Mouse (Mus musculus) layer of hippocampus, postnatal 36 days (tissue): ENCODE data around the gene Tbxa2r. TPM values are rescaled to one million over a fixed set of nuclear protein-coding genes. Genes with fewer than 3 reads are reported as not detected.

ENCODE experiments used
- DNase-seq, 2 experiments: peaks; one replicate each; pipeline ENCODE4 v3.0.0; 2022
- total RNA-seq, 2 experiments: library from RNA; stranded (reverse); gene quantifications; 2 replicates each; pipeline ENCODE4 v1.2.3; 2021

The Tbxa2r gene
- total RNA-seq, 2 experiments from 2014 or later = 0.91 to 1.1 TPM

DNA sequence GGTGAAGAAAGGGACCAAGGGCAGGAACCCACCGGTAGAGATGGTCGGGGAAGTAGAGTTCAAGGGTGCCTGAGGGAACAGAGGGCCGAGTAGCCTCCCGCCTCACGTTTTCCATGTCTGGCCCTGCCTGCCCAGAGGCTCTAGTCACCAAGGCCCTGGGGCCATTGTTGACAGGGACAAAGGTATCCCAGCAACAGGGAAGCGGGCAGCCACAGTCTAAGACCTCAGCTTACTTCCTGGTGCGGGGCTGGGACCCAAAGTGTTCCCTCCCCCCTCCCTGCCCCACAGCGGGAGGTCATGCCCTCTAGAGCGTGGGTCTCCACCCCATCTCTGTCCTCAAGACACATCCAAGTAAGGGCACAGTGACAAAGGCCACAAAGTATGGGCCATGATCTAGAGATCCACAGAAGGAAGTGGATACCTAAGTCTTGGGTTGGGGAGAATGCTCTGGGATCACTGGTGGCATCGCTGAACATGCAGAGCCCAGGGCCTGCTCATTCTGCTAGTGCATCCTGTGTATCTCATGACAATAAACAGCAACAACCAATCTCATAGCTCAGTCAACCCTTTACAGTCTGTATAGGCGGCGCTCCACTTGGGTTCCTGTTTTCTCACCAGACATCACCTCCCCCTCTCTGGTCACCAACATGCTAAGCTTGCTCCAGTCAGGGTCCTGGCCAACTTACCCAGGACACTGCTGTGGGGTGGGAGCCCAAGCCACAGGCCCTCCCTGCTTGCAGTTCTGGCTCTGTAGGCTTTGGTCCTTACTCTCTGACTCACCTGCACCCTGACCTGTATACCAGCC is 37.3 kb downstream of the Tbxa2r start, which contains the start of gene 4930404N11Rik:
TSS of gene 4930404N11Rik (minus strand) at position 145 of the 805 bp plus-strand sequence.
- no peak for DNase-seq

DNA sequence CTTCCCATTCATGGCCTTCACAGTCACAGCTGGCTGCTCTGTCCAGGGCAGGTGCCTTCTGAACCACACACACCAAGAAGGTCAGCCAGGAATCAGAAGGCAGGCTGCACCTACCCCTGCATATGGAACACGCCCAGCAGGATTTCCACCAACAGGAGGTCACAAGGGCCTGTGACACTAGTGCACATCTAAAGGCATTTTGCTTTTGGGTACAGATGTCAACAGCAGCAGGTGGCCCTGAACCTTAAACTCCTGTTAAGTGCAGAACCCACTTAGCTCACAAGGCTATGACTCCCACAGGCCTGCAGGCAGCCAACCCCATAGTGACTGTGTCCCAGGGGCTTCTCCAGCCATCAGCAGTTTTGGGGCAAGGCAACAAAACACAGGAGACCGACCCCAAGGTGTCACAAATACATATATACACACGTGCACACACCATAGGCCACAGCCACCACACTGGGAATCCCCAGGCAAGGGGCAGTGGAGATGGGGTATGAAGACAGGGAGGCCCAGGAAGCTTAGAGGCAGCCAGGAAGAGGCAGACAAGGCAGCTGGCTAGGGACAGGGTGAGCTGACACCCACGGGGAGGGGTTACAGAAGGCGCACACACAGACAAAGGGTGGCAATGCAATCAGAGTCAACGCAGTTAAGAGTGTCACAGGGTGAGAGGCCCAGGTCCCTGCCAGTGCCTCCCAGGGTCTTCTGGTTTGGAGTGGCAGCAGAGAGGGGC is 38.1 kb downstream of the Tbxa2r start:
- DNase-seq = no peak

DNA sequence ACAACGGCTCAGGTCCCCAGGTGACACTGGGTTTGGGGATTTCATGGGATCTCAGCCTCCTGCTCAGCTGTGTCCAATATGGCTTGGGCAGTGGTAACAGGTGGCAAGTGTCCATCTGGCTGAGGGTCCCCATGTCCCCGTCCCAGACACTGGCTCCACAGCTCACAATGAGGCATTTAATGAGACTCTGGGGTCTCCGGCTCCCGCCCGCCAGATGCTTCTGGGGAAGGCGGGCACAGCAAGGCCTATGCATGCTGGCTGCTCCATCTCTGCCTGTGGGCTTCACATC is 38.6 kb downstream of the Tbxa2r start:
- DNase-seq = no peak

DNA sequence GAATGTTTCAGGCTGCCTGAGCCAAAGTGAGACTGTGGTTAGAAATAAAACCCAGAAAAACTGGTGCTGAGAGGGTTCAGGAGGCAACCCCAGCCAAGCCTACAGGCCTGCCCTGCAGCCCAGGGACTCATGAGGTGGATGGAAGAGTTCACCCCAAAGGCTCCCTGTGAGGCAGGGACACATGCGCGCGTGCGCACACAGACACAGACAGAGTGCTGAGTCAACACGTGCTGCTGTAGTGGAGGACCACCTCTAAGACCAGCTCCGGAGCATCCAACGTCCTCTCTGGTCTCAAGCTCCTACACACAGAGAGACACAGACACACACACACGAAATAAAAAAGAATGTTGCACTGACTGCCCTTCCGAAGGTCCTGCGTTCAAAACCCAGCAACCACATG is 46.8 kb downstream of the Tbxa2r start:
- no peak for DNase-seq

DNA sequence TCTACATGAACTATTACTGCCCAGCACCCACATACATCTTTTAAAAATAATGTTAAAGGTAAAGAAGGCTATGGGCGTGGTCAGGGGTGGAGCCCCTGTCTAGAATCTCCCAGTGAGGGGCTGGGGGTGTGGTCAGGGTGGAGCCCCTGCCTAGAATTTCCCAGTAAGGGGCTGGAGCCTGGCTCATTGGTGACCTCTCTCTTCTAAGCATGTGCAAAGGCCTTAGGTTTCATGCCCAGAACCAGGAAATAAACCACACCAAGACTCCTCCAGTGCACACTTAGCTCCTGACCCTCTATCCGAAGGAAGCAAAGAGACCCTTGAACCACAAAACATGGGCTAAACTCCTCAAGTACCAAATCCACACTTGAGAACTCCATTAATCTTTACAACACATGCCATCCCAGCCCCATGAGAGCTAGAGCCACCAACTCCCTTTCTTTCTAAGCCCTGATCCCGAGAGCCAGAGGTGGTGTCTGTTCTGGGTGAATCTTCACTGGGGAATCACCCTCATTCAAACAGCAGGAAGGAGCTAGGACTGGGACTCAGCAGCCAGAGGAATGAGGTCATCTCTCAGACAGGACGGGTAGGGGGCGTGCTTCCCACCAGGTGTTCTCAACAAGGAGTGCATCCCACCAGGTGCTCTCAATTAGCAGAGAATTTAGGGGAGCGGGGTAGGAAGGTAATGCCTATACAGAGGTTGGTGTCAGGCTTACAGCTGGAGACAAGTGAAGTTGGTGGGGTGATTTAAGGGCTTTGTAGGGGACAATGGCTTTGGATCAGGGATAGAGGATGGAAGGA is 48.2 kb downstream of the Tbxa2r start:
- no peak for DNase-seq

DNA sequence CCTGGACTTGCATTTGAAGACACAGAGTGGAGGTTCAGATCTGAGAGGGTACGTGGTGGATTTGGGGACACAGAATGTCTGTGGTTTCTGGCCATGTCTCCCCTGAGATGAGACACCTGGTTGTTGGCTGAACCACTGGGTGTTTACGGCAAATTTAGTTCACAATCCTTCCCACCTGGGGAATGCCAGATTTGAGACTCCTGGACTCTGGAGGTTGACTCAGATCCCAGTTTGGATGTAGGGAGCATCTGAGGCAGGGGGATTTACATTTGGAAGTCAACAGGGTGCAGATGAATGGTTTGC is 48.8 kb downstream of the Tbxa2r start:
- DNase-seq = no peak

DNA sequence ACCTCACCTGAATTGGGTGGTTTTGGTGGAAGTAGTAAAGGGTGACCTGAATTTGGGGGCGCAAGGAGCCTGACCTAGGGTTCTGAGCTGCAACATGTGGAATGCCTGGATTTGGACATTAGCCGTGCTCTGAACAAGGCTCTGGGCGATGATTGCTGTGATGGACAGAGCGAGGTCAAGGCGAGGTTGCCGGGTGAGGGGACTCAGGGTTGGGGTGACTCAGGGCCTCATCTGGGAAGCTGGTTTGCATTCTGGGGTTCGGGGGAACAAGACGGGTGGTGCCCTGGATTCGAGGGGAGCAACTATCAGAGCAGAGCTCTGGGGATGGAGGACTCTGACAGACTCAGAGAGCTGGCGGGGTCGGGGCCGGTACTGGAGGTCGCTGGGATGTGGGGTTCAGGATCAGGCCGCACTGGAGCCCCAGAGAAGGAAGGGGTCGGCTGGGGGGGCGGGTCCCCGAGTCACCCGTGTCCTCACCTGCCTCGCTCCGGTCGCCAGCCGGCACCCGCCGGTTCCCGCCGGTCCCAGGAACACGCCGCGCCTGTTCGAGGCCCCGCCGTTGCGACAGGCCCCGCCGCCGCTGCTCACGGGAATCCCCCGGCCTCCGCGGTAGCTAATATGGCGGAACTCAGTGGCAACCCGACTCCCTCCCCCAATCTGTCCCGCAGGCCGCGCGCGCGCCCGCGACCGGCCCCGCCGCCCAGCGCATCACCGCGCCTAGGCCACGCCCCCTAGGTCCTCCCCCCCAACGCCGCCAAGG is 49.4 kb downstream of the Tbxa2r start, which contains the start of gene Fzr1:
TSS of gene Fzr1 (minus strand) at position 724 of the 760 bp plus-strand sequence.
- DNase-seq = no peak

DNA sequence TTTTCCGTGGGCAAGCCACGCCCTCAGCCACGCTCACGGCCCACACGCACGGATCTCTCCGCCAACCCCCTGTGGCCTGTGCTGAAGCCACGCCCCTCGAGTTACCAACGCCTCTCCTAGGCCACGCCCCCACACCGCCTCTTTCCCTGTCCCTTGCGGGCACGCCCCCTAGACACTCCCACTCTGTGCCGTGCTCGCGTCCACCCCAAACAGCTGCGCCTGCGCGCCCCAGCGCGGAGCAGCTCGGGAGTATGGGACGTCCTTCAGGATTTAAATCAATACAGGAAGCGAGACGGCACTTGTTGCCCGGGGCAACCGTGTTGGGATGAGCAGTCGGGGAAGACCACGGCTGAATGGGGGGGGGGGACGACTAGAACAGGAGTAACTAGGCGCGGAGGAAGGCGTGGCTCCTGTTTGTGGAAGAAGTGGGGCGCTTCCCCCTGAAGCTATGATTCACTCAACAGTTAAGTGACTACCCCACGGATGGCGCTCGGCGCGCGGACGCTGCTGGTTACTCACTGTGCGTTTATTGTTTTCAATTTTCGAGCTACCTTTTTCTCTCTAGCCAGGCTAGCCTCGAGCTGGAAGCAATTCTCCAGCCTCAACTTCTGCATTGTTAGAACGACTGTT is 50.1 kb downstream of the Tbxa2r start:
- DNase-seq = peak; percentile 100

DNA sequence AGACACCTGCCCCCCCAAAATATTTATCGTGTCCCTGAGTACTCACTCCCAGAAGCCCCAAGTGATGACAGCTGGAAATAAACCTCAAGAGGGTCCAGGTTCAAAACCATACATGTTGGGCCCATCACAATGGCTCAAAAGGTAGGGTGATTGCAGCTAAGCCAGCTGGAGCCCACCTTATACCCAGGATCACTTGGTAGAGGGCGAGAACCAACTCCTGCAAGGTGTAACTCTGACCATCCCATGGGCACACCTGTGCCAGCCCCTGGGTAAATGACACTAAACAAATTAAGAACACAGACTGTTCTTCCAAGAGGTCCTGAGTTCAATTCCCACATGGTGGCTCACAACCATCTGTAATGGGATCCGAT is 50.6 kb downstream of the Tbxa2r start:
- no peak for DNase-seq

DNA sequence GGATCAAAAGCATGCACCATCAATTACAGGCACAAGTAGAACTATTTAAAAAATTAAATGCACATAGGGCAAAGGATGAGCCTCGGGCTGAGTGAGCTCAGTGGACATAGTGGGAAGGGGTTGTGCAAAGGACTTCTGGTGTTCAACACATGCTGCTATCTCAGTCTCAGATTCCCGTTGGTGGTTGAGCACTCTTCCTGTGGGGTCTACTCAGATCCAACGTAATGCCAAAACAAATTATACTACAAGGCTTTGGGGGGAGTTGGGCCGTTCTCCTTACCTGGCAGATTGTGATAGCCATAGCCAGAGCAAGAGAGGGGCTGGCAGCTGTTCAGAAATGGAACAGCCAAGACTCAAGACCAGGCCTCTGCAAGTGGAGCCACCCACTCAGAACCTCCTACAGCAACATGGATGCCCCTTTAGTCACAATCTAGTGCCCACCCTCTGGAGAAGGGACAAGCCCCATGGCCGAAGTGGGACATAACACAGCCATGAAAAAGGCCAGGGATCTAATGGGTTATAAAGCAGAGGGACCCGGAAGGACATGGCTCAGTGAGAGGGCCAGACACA is 51.4 kb downstream of the Tbxa2r start:
- no peak for DNase-seq

DNA sequence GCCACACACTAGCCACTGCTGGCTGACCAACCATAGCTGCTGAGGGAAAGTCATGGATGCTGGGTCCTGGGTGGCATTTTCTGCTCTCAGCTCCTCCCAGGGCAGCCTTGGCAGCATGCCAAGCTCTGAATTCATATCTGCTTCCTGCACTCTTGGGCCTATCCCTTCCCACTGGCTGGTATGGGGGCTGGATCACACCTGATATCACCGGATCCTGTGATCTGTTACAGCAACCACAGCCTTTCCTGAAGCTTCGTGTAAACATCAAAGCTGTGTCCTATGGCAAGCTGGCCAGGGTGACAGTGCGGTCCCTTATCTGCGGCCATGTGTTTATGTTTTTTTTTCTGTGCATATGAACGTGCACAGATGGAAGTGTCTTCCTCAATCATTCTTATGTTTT is 53.5 kb downstream of the Tbxa2r start:
- DNase-seq = no peak

DNA sequence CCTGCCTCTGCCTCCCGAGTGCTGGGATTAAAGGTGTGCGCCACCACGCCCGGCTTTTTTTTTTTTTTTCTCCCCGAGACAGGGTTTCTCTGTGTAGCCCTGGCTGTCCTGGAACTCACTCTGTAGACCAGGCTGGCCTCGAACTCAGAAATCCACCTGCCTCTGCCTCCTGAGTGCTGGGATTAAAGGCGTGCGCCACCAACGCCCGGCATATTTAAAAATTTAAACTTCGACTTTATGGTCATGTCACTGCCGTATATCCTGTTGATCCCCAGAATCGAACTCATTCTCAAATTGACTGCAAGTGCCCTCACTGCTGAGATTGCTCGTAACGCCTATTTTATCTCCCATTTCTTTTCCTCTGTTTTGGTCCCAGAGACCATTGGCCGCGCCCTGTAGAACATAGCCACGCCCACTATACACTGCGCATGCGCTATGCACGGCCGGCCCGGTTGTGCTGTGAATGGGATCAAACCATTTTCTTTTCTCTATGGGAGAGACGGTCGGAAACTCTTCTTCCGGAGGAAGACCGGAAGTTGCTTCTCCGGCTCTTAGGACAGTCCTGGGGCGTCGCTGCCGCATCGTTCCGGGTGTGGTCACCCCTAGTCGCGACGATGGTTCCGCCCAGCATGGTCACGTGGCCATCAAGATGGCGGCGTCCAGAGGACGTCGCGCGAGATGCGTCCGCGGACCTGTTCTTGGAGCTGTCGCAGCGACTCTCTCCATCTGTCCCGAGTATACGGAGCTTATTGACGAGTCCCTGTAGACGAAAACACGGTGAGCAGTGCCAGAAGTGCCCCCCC is 55.5 kb downstream of the Tbxa2r start, which contains the start of the genes Dohh and Gm48551:
TSS of gene Dohh (plus strand) at position 627 of the 803 bp plus-strand sequence.
TSS of gene Gm48551 (plus strand) at position 665 of the 803 bp plus-strand sequence.
- DNase-seq = peak; percentile 97 to 98

DNA sequence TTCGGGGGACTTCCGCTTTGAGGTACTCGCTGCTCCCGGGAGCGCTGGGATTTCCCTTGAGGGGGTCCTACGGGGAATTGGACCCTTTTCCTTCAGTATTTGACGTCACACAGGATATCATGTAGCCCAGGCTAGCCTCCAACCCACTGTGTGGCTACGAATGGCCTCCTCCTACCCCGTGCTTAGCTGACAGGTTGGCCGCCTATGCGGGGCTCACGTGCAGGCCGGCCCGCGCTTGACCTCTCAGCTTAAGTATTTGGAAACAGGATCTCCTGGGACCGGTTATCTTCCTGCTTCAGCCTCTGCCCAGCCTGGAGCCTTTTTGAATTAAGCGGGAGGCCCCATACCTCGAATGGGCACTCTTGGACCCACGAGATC is 56.1 kb downstream of the Tbxa2r start:
- DNase-seq = no peak

Other genes starting within 250 kb of the Tbxa2r start
- gene Creb3l3, start 229.9 kb upstream of the Tbxa2r start, total RNA-seq = under 1 TPM; 0.52 to 0.71 TPM
- gene Map2k2, start 222.8 kb upstream of the Tbxa2r start, total RNA-seq = 100 to 1,000 TPM; 132 to 141 TPM
- gene Zbtb7a, start 193.5 kb upstream of the Tbxa2r start, total RNA-seq = 100 to 1,000 TPM; 109 to 116 TPM
- 10 to 100 TPM; 26.2 to 29.8 TPM for gene Pias4, start 160.8 kb upstream of the Tbxa2r start, total RNA-seq
- gene Eef2, start 152.1 kb upstream of the Tbxa2r start, total RNA-seq = 100 to 1,000 TPM; 868 to 892 TPM
- gene Dapk3, start 145.7 kb upstream of the Tbxa2r start, total RNA-seq = 10 to 100 TPM; 65.6 to 77.8 TPM
- gene 4930442H23Rik, start 144.9 kb upstream of the Tbxa2r start, total RNA-seq = not detected
- under 1 TPM; 0.20 to 0.25 TPM for gene Nmrk2, start 126.7 kb upstream of the Tbxa2r start, total RNA-seq
- gene Atcay, start 97.9 kb upstream of the Tbxa2r start, total RNA-seq = 100 to 1,000 TPM; 150 TPM
- 10 to 100 TPM; 65.7 to 70.0 TPM for gene Zfr2, start 95.6 kb upstream of the Tbxa2r start, total RNA-seq
- gene Matk, start 75.8 kb upstream of the Tbxa2r start, total RNA-seq = 100 to 1,000 TPM; 227 to 236 TPM
- 10 to 100 TPM; 32.3 to 36.0 TPM for gene Mrpl54, start 61.8 kb upstream of the Tbxa2r start, total RNA-seq
- gene Apba3, start 61.8 kb upstream of the Tbxa2r start, total RNA-seq = 10 to 100 TPM; 39.3 to 56.0 TPM
- 1 to 10 TPM in 1 of 2 experiments, under 1 TPM in 1; 0.65 to 1.7 TPM for gene Tjp3, start 37.1 kb upstream of the Tbxa2r start, total RNA-seq
- 100 to 1,000 TPM; 301 to 304 TPM for gene Pip5k1c, start 35.8 kb upstream of the Tbxa2r start, total RNA-seq
- gene Cactin, start 7.6 kb upstream of the Tbxa2r start, total RNA-seq = 10 to 100 TPM; 28.9 to 30.1 TPM
- 1 to 10 TPM; 1.7 to 1.9 TPM for gene Gipc3, start 14.5 kb downstream of the Tbxa2r start, total RNA-seq
- 10 to 100 TPM; 27.6 to 35.0 TPM for gene Hmg20b, start 21.7 kb downstream of the Tbxa2r start, total RNA-seq
- gene Mfsd12, start 28.8 kb downstream of the Tbxa2r start, total RNA-seq = 10 to 100 TPM; 43.5 to 48.4 TPM
- 1 to 10 TPM; 1.6 to 1.9 TPM for gene 4930404N11Rik, start 37.1 kb downstream of the Tbxa2r start, total RNA-seq
- gene Fzr1, start 49.8 kb downstream of the Tbxa2r start, total RNA-seq = 10 to 100 TPM; 61.5 to 68.9 TPM
- 10 to 100 TPM; 72.5 to 76.9 TPM for gene Dohh, start 55.7 kb downstream of the Tbxa2r start, total RNA-seq
- gene Gm48551, start 55.7 kb downstream of the Tbxa2r start, total RNA-seq = 1 to 10 TPM; 4.0 to 6.6 TPM
- 1 to 10 TPM; 4.5 to 7.1 TPM for gene Gm48552, start 60.3 kb downstream of the Tbxa2r start, total RNA-seq
- 1 to 10 TPM; 1.6 to 1.7 TPM for gene Smim24, start 64.3 kb downstream of the Tbxa2r start, total RNA-seq
- gene Nfic, start 126.9 kb downstream of the Tbxa2r start, total RNA-seq = 10 to 100 TPM; 55.3 to 55.8 TPM
- 100 to 1,000 TPM; 273 to 281 TPM for gene Celf5, start 154.0 kb downstream of the Tbxa2r start, total RNA-seq
- 10 to 100 TPM; 77.1 to 90.0 TPM for gene Ncln, start 167.7 kb downstream of the Tbxa2r start, total RNA-seq
- under 1 TPM; 0.40 to 0.65 TPM for gene S1pr4, start 171.4 kb downstream of the Tbxa2r start, total RNA-seq
- gene Gna15, start 195.5 kb downstream of the Tbxa2r start, total RNA-seq = 1 to 10 TPM; 3.0 to 3.4 TPM
- gene Gna11, start 216.5 kb downstream of the Tbxa2r start, total RNA-seq = 100 to 1,000 TPM; 113 to 117 TPM
- gene Aes, start 230.8 kb downstream of the Tbxa2r start, total RNA-seq = 100 to 1,000 TPM; 667 to 720 TPM
- 10 to 100 TPM; 33.2 to 33.9 TPM for gene Tle2, start 245.8 kb downstream of the Tbxa2r start, total RNA-seq